Mouse (Mus musculus): Measurements from ENCODE around the gene Olfr49.

- TF ChIP-seq CTCF (IDR thresholded peaks at IDR 0.05; ENCODE audit: borderline replicate concordance, insufficient read depth, low read length) = no peak
- no peak for TF ChIP-seq POLR2A (IDR thresholded peaks at IDR 0.05; ENCODE audit: low read depth, low read length)
These were observed 30.0 kb downstream of the Olfr49 start for GRCm38 (mm10) chr14:54254670-54255202.
